Mouse (Mus musculus) T-helper 17 cell (primary cell): ENCODE data around the gene Gm10801.
"Not testable (repeated sequence)": the region's sequence is repeated elsewhere in the genome, so short reads cannot be mapped to it uniquely, and the experiment has no call there.

Experiments used
- in situ Hi-C, 2 experiments: fragments of 300-600 bp; cut with MboI, MseI; formaldehyde crosslinking; loops; 1 replicate in 1 of 2; 2 replicates in 1 of 2; pipeline ENCODE4 v1.15.1; 2025; ENCODE audit warnings: high pct_unique_total_duplicates in 2 of 2

Gm10801 gene

DNA sequence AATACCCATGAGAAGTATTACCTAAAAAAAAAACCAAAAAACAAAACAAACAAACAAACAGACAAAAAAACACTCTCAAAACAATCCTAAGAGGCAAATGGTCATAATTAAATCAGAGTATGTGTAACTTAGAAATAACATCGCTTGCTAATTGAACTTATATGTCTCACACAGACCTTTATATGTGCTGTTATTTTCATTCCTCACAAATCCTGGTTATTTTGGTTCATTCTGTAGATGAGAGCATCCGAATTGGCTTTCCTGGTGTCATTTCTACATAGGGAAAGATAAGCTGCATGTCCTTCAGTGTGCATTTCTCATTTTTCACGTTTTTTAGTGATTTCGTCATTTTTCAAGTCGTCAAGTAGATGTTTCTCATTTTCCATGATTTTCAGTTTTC, at the start of gene Gm10801:
Gene Gm10801, plus strand, starts transcription at position 301 of the 400 bp plus-strand sequence.
- in situ Hi-C loops = not testable (repeated sequence)

GRCm38 (mm10) chr2:98667201-98667600, 5.2 kb downstream of the Gm10801 start, which contains the start of gene Gm10800:
Gene Gm10800, minus strand, starts transcription at chr2:98667301.
- in situ Hi-C loops = not testable (repeated sequence)

DNA sequence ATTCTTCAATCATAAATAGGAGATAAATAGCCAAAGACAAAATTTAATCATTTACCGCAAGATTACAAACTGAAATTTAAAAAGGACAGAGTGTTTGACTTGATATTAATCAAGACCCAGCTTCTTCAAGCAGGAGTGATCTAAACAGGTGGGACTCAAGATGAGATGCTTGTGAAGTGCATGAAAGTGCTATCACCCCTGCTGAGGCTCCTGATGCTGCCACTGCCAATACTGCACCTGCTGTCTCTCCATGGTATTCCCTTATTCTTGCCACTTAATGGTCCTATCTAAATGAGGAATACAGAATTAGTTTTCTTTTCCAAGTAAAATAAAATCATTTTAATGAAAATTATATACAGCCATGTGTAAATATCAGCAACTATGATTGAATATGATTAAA, 35.5 kb downstream of the Gm10801 start:
- in situ Hi-C loops = loop anchor here in 1 of 2 experiments (10.0 kb wide), 1 partner anchor 63 kb away; no protein-coding TSS in a partner anchor
